Mouse (Mus musculus) gastrocnemius, postnatal 25 days (tissue): Measurements from ENCODE around the gene Plcd3. TPM values are rescaled to one million over a fixed set of nuclear protein-coding genes. Genes with fewer than 3 reads are reported as not detected.

Experiments used
- DNase-seq: peaks from one replicate; pipeline ENCODE4 v3.0.0; 2022
- total RNA-seq, 2 experiments: library from RNA; stranded (reverse); gene quantifications; 1 replicate in 1 of 2; 2 replicates in 1 of 2; pipeline ENCODE4 v1.2.3; 2021

The Plcd3 gene
- total RNA-seq, 2 experiments from 2014 or later: 3.2 to 3.9 TPM

DNA sequence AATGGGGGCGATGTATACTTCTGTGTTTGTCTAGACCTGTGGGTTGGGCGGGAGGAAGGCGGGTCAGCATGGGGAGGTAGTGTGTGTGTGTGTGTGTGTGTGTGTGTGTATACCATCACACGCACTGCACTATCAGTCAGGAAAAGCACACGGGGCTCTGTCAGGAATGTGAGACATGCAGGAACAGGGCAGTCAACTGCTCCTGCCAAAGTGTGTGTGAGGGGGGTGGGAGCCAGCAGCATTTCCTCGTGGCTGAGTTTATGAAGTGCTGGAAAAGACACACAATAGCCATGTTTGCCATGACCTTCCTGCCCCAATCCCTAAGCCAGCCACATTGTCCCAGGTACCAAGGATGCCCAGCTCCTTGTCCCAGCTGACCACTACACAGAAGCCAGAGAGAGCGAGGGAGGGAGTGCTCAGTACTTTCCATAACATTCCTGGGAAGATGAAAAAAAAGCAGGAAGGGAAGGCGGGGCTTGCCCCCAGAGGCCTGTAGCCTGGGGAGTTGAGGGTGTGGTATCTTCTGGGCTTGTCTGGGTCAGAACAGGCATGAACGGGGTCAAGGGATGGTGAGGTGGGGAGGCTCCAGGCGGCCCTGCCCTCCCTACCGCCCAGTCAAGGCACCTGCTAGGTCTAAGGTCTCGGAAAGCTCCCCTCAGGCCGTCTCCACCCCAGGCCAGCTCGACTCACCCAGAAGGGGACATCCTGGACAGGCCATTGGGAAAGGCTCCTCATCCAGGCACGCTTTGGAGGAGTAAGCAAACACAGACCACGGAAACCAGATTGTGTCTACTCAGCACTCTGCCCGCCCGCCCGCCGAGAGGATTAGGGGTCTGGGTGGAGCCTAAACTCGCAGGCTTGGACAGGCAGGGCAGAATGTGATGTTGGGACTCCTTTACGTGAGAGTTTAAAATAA, 4.2 kb downstream of the Plcd3 start:
- DNase-seq: no peak

DNA sequence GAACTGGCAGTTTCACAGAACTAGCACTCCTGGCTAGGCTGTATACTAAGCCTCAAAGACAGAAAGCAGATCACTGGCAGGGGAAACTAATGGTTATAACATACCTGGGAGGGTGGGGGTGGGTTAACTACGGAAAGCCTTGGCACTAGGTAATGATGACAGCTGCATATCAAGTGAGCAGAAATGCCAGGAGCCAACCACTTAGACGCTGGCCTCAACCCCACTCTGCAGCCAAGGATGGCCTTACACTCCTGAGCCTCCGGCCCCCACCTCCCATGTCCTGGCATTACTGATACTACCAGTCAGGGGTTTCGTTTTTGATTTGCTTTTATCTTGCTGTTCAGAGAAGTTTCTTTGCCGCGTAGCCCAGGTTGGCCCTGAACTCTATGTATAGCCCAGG, 5.7 kb downstream of the Plcd3 start:
- no peak for DNase-seq

GRCm38 (mm10) chr11:103095107-103095670, 6.3 kb downstream of the Plcd3 start:
- DNase-seq: no peak

DNA sequence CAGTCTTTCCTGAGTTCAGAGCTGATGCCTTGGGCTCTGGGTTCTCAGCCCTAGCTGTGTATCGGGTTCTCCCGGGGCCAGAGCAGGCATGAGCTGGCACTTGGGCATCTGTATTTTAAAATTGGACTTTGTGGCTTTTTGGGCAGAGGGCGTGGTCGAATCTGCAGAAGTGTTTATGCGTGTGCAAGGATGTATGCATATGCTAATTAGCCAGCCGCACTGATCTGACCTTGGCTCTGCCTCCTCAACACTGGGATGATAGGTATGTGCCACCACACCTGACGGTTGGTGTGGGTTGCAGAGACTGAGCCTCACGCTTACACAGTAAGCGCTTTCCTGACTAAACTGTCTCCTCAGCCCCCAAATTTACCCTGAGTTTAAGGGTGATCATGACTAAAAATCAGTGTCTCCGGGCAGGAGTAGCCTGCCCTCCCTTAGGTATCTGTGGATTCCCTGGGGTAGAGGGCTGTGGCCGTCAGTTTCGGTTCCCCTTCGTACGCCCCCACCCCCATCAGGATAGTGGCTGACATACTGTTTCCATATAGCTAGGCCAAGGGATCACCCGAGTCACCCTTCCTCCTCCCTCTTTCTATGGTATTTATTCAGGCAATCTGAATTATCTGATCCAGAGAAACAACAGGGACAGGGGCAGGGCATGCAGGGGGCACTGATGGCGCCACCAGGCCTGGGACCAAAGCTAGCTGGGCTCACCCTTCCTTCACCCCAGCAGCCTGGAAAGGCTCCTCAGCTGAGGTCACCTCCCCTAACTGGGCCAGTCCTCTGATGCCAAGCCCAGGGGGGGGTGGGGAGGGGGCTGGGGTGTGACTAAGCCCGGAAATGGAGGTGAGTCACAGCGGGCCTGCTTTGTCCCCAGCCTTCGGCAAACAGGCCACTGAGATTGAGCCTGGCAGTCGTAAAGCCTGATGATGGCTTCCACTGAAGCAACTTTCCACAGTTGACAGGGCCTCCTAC, 7.3 kb downstream of the Plcd3 start:
- peak; percentile 60 for DNase-seq

DNA sequence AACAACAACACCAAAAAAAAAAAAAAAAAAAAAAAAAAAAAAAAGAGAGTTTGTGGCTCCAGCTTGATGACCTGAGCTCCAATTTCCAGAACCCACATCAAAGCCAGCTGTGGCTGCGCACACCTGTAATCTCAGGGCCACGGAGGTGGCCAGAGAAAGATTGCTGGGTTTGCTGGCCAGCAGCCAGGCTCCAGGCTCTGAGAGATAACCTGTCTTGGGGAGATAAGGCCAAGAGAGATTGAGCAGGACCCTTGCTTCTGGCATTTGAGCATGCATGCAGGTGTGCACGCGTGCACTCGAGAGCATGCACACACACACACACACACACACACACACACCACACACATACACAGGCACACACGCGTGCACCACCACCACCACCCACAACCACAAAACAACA, 8.2 kb downstream of the Plcd3 start:
- no peak for DNase-seq

DNA sequence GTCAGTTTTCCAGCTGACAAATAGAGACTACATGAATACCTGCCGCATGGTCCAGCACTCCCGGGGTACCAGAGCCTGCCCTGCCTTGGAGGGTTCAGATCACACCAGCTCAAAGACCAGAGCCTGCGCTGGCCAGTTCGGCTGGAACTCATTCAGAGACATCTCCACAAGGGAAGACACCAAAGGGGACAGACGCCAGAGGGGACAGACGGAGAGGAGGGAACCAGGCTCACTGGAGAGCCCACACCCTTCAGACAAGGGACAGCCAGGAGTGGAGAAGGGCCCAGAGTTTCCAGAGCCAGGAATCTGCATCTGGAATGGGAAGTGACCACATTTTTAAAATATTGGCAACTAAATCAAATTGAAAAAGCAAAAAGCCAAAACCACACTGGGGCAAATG, 19.8 kb downstream of the Plcd3 start:
- no peak for DNase-seq

DNA sequence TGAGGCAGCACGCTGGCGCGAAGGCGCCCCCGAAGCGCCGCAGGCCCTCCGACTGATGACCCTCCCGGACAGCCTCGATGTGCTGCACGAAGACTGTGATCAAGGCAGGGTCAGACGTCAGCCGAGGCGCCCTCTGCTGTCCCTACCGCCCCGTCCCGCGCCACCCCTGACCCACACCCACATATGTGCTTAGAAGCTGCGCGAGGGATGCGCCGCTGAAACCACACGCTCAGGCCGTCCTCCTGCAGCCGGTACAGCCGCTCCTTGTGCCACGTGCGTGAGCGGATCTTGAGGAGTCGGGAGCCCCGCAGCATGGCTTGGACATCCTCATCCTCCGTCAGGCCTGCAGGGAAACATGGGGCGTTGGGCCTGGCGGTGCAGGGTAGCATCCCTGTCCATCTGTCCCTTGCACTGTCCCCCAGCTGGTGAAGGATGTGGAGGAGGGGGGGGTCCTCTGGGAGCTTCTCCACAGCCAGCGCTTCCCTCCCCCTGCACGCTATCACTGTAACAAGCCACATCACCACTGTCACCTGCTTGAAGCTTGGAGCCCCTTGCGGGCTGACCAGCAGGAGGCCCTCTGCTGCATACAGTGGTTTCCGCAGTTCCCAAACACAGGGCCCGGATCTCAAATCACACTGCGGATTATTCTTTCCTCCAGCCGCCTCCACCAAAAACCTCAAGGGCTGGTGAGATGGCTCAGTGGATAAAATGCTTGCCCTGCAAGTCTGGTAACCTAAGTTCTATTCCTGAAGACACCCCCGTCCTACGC, 21.0 kb downstream of the Plcd3 start:
- DNase-seq: no peak

DNA sequence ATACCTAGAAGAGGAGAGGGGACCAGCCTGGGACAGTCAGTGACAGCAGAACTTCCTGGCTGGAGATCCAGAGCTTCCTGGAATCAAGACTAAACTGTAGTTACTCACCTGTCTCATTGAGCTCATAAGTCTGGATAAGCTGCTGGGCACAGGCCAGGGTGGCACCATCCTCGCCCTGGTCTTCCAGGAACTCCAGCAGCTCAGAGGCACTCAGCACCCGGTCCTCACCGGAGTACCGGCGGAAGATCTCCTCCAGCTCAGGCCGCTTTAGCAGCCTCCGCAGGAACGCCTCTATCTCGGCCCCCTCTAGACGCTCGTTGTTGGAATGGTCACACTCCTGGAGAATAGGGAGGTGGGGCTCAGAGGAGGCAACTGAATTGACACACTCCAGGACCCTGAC, 23.3 kb downstream of the Plcd3 start:
- DNase-seq: no peak

GRCm38 (mm10) chr11:103076581-103076980, 24.9 kb downstream of the Plcd3 start:
- DNase-seq: no peak

GRCm38 (mm10) chr11:103076010-103076409, 25.4 kb downstream of the Plcd3 start:
- DNase-seq: no peak

- DNase-seq: no peak
Measured at GRCm38 (mm10) chr11:103074796-103075323, 26.6 kb downstream of the Plcd3 start.

DNA sequence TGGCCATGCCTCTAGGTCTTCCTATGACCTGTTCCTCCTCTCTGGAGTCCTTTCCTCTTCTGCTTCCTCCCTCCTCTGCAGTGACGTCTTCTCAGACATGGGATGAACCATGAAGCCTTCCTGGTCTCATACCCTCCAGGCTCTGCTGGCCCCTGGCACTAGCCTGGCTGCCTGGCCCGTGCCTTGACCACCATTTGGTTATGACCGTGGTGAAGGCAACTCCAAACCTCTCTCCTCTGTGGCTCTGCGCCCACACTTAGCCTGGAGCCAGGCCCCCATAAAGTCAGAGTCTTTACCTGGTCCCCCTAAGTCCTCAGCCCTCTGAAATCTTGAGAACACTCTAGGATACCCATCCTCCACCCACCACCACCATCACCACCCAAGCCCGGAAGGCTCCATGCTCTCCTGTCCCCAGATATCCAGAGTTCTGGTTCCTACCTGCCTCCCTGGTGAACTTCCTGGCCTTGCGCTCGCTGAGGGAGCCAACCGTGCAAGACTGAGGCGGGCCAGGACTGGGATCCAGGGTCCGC, 27.3 kb downstream of the Plcd3 start:
- no peak for DNase-seq

DNA sequence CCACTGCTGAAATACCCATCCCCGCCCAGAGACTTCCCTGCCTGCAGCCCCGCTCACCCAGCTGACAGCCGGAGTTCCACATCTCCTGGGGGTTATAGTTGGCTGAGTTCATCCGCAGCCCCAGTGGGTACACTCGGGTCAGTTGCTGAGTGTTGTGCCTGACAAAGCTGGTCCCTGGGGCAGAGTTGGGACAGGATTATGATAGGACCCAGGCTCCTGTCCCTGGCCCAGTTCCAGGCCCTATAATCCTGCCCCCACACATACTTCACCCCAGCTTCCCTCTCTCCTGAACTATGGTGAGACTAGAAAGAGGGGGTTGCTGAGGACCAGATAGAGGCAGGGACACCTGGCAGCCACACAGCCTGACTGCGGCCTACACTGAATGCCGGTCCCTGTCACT, 27.8 kb downstream of the Plcd3 start:
- DNase-seq: no peak

DNA sequence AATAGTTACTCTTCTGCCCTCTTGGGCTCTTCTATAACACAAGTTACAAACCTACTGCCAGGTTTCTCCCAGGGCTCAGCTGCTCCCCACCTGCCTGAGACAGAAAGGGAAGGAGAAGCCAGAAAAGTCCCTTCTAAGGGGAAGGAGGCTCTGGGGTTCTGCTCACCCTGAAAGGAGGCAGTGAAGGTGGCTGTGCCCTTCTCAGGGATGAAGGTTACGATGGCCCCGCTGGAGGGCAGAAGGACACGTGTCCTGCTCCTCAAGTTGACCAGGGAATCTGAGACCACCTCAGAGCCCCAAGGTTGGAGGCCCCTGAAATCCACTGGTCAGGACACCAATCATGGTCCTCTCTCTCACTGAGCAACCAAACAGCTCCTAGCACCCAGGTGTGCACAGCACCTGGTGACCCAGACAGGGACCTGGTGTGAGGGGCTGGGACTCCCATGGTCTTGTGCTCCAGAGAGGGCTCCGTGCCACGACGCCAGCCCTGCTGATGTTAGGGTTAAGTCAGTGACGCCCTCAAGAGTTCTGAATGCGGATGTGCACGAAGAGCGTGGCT, 31.1 kb downstream of the Plcd3 start:
- no peak for DNase-seq

GRCm38 (mm10) chr11:103069731-103070130, 31.7 kb downstream of the Plcd3 start:
- no peak for DNase-seq

DNA sequence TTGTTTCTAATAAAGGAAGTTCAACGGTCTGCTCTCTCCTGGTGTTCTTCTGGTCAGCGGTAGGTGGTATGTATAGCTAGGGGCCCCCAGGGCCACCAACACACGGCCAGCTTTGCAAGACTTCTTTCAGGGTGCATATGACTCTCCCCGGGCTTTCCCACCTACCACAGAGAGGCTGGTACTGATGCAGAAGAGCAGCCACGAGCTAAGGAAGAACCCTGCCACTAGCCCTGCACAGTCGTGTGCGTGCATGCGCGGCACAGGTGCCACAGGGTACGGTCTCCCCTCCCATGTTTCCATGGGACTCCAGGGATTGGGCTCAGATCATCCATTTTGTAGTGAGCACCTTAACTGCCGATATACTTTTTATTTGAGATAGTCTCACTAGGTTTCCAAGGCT, 32.6 kb downstream of the Plcd3 start:
- DNase-seq: no peak

DNA sequence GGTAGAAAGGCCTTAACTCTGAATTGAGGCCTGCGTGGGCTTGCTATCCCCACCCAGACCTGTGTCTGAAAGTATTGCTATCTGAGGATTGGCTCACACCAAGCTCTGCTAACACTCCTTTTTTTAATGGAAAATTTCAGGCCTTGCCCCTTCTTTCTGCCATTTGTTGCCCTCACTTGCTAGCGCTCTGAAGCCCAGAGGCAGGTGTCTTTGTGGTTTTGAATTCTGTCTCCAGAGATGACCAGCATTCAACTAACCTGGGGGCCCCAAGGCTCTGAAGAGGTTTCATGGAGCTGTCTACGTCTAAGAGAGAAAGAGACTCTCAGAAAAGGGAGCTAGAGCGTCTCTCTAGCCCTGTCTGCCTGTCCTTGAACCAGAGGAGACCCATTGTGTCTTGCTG, 33.2 kb downstream of the Plcd3 start:
- no peak for DNase-seq

GRCm38 (mm10) chr11:103067457-103068001, 33.9 kb downstream of the Plcd3 start:
- peak; percentile 88 for DNase-seq

- no peak for DNase-seq
Measured at GRCm38 (mm10) chr11:103067051-103067361, 34.5 kb downstream of the Plcd3 start.

DNA sequence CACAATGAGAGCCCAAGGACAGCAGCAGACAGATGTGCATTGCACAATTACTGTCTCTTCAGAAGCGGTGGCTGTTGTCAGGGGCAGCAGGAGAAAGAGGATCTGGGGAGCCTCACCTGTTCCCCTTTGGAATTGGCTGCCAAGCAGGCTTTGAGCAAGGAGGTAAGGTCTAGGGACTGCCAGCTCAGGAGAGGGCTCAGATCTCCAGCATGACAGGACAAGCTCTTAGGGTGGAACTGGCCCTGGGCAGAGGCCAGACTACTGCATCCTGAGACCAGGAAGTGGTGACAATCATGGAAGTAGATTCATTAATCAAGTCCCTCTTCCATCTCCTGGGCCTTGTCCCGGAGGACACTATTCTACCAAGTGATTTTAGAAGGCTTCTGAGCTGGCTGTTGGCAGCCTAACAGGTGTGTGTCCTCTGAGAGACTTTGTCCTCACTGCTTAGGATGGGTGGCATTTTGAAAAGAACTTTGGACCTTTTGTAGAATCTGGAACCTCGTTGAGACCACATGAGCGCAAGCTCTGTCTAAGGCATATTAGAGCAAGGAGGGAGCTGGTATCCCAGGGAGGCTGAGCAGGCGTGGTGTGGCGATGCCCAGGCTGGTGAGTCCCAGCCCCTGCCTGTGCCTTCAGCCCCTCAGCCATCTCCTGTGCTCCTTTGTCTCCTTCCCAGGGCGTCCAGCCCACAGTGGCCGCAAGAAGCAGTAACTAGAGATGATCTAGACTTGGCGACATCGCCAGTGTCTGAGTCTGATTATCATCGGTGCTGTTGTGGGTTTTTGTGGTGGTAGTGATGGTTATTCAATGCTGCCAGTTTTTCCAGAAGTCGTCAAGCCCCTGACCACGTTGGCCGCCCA, 35.0 kb downstream of the Plcd3 start:
- DNase-seq: no peak
